8 mouse cellular contexts compared by ENCODE assay signal in the genomic region with DNA sequence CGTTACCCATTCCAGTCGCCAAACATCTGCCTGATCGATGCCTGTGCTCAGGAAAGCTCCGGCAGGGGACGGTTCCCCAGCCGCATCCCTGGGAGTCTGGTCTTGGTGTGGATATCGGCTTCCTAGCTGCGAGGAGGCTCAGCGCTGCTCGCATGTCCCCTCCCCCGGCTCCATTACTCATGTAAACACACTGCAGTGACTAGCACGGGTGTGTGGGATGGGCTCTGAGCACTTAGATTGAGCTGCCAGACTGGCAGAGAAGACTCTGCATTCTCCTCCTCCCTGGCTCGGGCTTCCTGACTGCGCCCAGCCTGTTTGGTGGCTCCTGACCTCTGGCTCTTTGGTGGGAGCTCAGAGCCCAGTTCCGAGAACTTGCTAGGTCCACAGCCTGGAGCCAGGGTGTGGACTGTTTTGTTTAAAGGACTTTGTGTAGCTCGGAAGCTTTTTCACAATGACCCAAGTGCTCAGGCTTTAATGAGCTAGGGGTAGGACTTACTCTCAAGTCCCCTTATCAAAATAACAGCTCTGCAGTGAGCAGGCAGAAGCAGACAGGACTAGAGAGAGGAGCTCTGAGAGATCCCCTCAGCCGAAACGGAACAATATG.
DNase-seq lines count a peak whose midpoint lies in the region; ATAC-seq and TF ChIP-seq lines count a peak whose summit lies in the region.

No protein-coding gene starts in this region.

- H3K27ac ChIP-seq in forebrain, embryonic 13.5 days = peak overlapping the region; percentile 62
- peak overlapping the region; percentile 94 for H3K27ac ChIP-seq in heart, embryonic 16.5 days (ENCODE audit: low read length)
- peak overlapping the region; percentile 79 for H3K27ac ChIP-seq in liver, embryonic 11.5 days (ENCODE audit: low read depth, low read length)
- peak overlapping the region; percentile 93 for H3K27ac ChIP-seq in stomach, embryonic 16.5 days (ENCODE audit: low read length)

- H3K4me1 ChIP-seq in E14TG2a.4 (replicated peaks; ENCODE audit: low read depth, low read length) = peaks cover 73% of the 10 kb centered on the region
- peaks cover 30% of the 10 kb centered on the region for H3K4me1 ChIP-seq in forebrain, embryonic 13.5 days
- H3K4me1 ChIP-seq in heart, embryonic 16.5 days (ENCODE audit: control insufficient read depth, insufficient read depth, low read length) = peaks cover 41% of the 10 kb centered on the region
- H3K4me1 ChIP-seq in liver, embryonic 11.5 days (replicated peaks; ENCODE audit: control insufficient read depth, insufficient read depth, low read length) = peaks cover 13% of the 10 kb centered on the region; the same call in 1 of the 2 replicates
- H3K4me1 ChIP-seq in stomach, embryonic 16.5 days (ENCODE audit: control insufficient read depth, insufficient read depth, low read length) = peaks cover 35% of the 10 kb centered on the region

- ATAC-seq in forebrain, embryonic 13.5 days = peak; percentile 86
- ATAC-seq in heart, embryonic 16.5 days (replicated peaks; ENCODE audit: extremely low read depth, insufficient read depth, low FRiP score) = peak; percentile 95
- ATAC-seq in liver, embryonic 11.5 days (replicated peaks; ENCODE audit: low FRiP score) = peak; percentile 73
- peak; percentile 94 for ATAC-seq in stomach, embryonic 16.5 days (ENCODE audit: insufficient read depth, low FRiP score)

- peaks cover 32% of the 10 kb centered on the region for H3K79me2 ChIP-seq in myocyte (ENCODE audit: control insufficient read depth, insufficient read depth)

- H3ac ChIP-seq in myocyte (ENCODE audit: control insufficient read depth, insufficient read length) = no peak overlapping the region

- DNase-seq in cerebellum, adult 11-12 months = peak; percentile 57
- DNase-seq in kidney, postnatal 14 days = peak; percentile 89
- DNase-seq in liver, embryonic 11.5 days (ENCODE audit: low spot score) = peak; percentile 61

- peak overlapping the region; percentile 70 for H3K4me2 ChIP-seq in forebrain, embryonic 13.5 days
- H3K4me2 ChIP-seq in heart, embryonic 16.5 days (ENCODE audit: low read depth, low read length) = peak overlapping the region; percentile 73
- peak overlapping the region; percentile 62 for H3K4me2 ChIP-seq in liver, embryonic 11.5 days
- H3K4me2 ChIP-seq in myocyte (ENCODE audit: low read depth) = peak overlapping the region; percentile 99
- H3K4me2 ChIP-seq in stomach, embryonic 16.5 days (ENCODE audit: low read depth, low read length) = peak overlapping the region; percentile 72

- no peak for TF ChIP-seq CTCF in E14TG2a.4 (conservative IDR thresholded peaks at IDR 0.05; ENCODE audit: low read length)

- WGBS in forebrain, embryonic 13.5 days = 3% methylated on average over 18 of the region's 18 CpGs
- WGBS in heart, embryonic 16.5 days = 2% methylated on average over 18 of the region's 18 CpGs
- WGBS in liver, embryonic 11.5 days = 5% methylated on average over 18 of the region's 18 CpGs
- 2% methylated on average over 18 of the region's 18 CpGs for WGBS in stomach, embryonic 16.5 days

- no peaks in the 10 kb centered on the region for H3K9me3 ChIP-seq in E14TG2a.4 (ENCODE audit: low read length)
- peaks cover 4% of the 10 kb centered on the region; the same call in 1 of the 2 replicates for H3K9me3 ChIP-seq in forebrain, embryonic 13.5 days (replicated peaks)
- H3K9me3 ChIP-seq in heart, embryonic 16.5 days (replicated peaks; ENCODE audit: control insufficient read depth, low read length) = no peaks in the 10 kb centered on the region
- H3K9me3 ChIP-seq in liver, embryonic 11.5 days (ENCODE audit: control insufficient read depth, low read length) = no peaks in the 10 kb centered on the region
- no peaks in the 10 kb centered on the region for H3K9me3 ChIP-seq in stomach, embryonic 16.5 days (replicated peaks; ENCODE audit: control insufficient read depth, low read length)

- TF ChIP-seq POLR2A in myocyte (IDR thresholded peaks at IDR 0.05; ENCODE audit: insufficient read length, low read depth) = peak; percentile 70

- peak overlapping the region; percentile 54 for H3K9ac ChIP-seq in forebrain, embryonic 13.5 days
- H3K9ac ChIP-seq in heart, embryonic 16.5 days (ENCODE audit: low read length) = peak overlapping the region; percentile 81
- peak overlapping the region; percentile 45; the same call in 1 of the 2 replicates for H3K9ac ChIP-seq in liver, embryonic 11.5 days (ENCODE audit: low read depth, low read length)
- H3K9ac ChIP-seq in stomach, embryonic 16.5 days (ENCODE audit: low read length) = peak overlapping the region; percentile 71

- no peaks in the 10 kb centered on the region for H3K27me3 ChIP-seq in E14TG2a.4 (ENCODE audit: insufficient read depth, low read length)
- no peaks in the 10 kb centered on the region for H3K27me3 ChIP-seq in forebrain, embryonic 13.5 days
- no peaks in the 10 kb centered on the region for H3K27me3 ChIP-seq in heart, embryonic 16.5 days (ENCODE audit: control insufficient read depth, insufficient read depth, low read length)
- no peaks in the 10 kb centered on the region for H3K27me3 ChIP-seq in liver, embryonic 11.5 days (replicated peaks; ENCODE audit: control insufficient read depth, insufficient read depth, low read length)
- H3K27me3 ChIP-seq in myocyte (ENCODE audit: control insufficient read depth, insufficient read depth, insufficient read length) = no peaks in the 10 kb centered on the region
- H3K27me3 ChIP-seq in stomach, embryonic 16.5 days (ENCODE audit: control insufficient read depth, insufficient read depth, low read length) = no peaks in the 10 kb centered on the region

- peaks cover 35% of the 10 kb centered on the region for H3K36me3 ChIP-seq in E14TG2a.4 (ENCODE audit: insufficient read depth, low read length)
- H3K36me3 ChIP-seq in forebrain, embryonic 13.5 days (ENCODE audit: poor library complexity, severe bottlenecking) = no peaks in the 10 kb centered on the region; the same call in 1 of the 2 replicates
- H3K36me3 ChIP-seq in heart, embryonic 16.5 days (ENCODE audit: control insufficient read depth, insufficient read depth) = peaks cover 14% of the 10 kb centered on the region; the same call in 1 of the 2 replicates
- no peaks in the 10 kb centered on the region for H3K36me3 ChIP-seq in liver, embryonic 11.5 days (ENCODE audit: control insufficient read depth, insufficient read depth, low read length)
- peaks cover 16% of the 10 kb centered on the region for H3K36me3 ChIP-seq in myocyte (ENCODE audit: control insufficient read depth, insufficient read depth)
- H3K36me3 ChIP-seq in stomach, embryonic 16.5 days (ENCODE audit: control insufficient read depth, insufficient read depth, low read length) = 0 out of 2 replicates have a peak, but pooled peaks cover 10% of the 10 kb centered on the region

- H3K4me3 ChIP-seq in E14TG2a.4 (replicated peaks; ENCODE audit: low read length) (peak overlapping the region; percentile 90), myocyte (peak overlapping the region; percentile 38)
- peak overlapping the region; percentile 41 for H3K4me3 ChIP-seq in forebrain, embryonic 13.5 days
- peak overlapping the region; percentile 71 for H3K4me3 ChIP-seq in heart, embryonic 16.5 days (ENCODE audit: low read length)
- H3K4me3 ChIP-seq in liver, embryonic 11.5 days (ENCODE audit: low read depth, low read length) = peak overlapping the region; percentile 34
- H3K4me3 ChIP-seq in stomach, embryonic 16.5 days (replicated peaks; ENCODE audit: low read length) = peak overlapping the region; percentile 51

TF ChIP-seq in myocyte, 11 proteins besides CTCF, POLR2A, EP300 and RAD21:
- TF ChIP-seq TCF12 (IDR thresholded peaks at IDR 0.05; ENCODE audit: insufficient read depth, poor library complexity, severe bottlenecking) (no peak), POLR2AphosphoS2 (IDR thresholded peaks at IDR 0.05; ENCODE audit: insufficient read length, low read depth) (peak; percentile 72)

Comparison
In these comparisons a context has a peak if more than half of its experiments do, and no peak if none do; other contexts are left out.
1. Peak in every context shown above with its lines: DNase-seq, ATAC-seq, H3K4me3 ChIP-seq and H3K27ac ChIP-seq.
2. H3K4me3 ChIP-seq: peak in every context shown above with its lines; median percentile 90 in E14TG2a.4; 71 in heart, embryonic 16.5 days; 51 in stomach, embryonic 16.5 days; 41 in forebrain, embryonic 13.5 days; 38 in myocyte; 34 in liver, embryonic 11.5 days.